Mouse (Mus musculus) CH12.LX (cell line): Measurements from ENCODE around the gene Il31ra. TPM values are rescaled to one million over a fixed set of nuclear protein-coding genes. Genes with fewer than 3 reads are reported as not detected.

Source experiments
- DNase-seq: peaks from one replicate; pipeline ENCODE4 v3.0.0-alpha.2; 2013; ENCODE audit errors: extremely low read depth
- H3K27ac ChIP-seq: 2 replicates; pipeline ENCODE4 v1.5.1; 2012; ENCODE audit warnings: low read depth, mild to moderate bottlenecking, control low read depth, moderate library complexity; ENCODE audit not compliant: insufficient read depth
- H3K27me3 ChIP-seq: replicated peaks from 2 replicates; pipeline ENCODE3; 2012; ENCODE audit warnings: inconsistent platforms
- H3K36me3 ChIP-seq, 2 experiments: replicated peaks in 1 of 2; 2 replicates each; pipeline versions ENCODE3 to v1.6.1; 2012; ENCODE audit warnings: inconsistent platforms in 1 of 2, low read length in 1 of 2, mild to moderate bottlenecking in 1 of 2, mixed read lengths in 1 of 2, moderate library complexity in 1 of 2; ENCODE audit not compliant: control insufficient read depth in 1 of 2, insufficient read depth in 1 of 2
- H3K4me1 ChIP-seq, 2 experiments: 2 replicates each; pipeline ENCODE4 v1.6.1; 2012; ENCODE audit warnings: inconsistent platforms in 1 of 2, moderate library complexity in 1 of 2; ENCODE audit not compliant: insufficient read depth in 2 of 2, control insufficient read depth in 1 of 2
- H3K4me2 ChIP-seq: 2 replicates; pipeline ENCODE4 v1.6.1; 2012; ENCODE audit warnings: low read depth, mild to moderate bottlenecking, control low read depth; ENCODE audit not compliant: poor library complexity, insufficient read depth, severe bottlenecking
- H3K4me3 ChIP-seq, 3 experiments: fragments of 150-350 bp in 1 of 3; sonication (generic) in 1 of 3; replicated peaks in 1 of 3; 2 replicates each; pipeline versions ENCODE3 to v1.5.1; 2011 to 2012; ENCODE audit warnings: low read depth in 2 of 3, low read length in 2 of 3, mild to moderate bottlenecking in 2 of 3, moderate library complexity in 2 of 3, control low read depth in 1 of 3, improper control_type of control experiment in 1 of 3, inconsistent platforms in 1 of 3, mixed read lengths in 1 of 3; ENCODE audit not compliant: poor library complexity in 1 of 3
- H3K79me2 ChIP-seq: replicated peaks from 2 replicates; pipeline ENCODE4 v1.6.1; 2012; ENCODE audit warnings: mild to moderate bottlenecking, moderate library complexity; ENCODE audit not compliant: control insufficient read depth, poor library complexity, insufficient read depth, severe bottlenecking; ENCODE audit errors: extremely low read depth
- H3K9ac ChIP-seq: 2 replicates; pipeline ENCODE4 v1.6.1; 2012; ENCODE audit warnings: low read depth, mild to moderate bottlenecking, control low read depth, moderate library complexity; ENCODE audit not compliant: insufficient read depth
- H3K9me3 ChIP-seq: replicated peaks from 2 replicates; pipeline ENCODE3; 2012; ENCODE audit warnings: low read length, inconsistent platforms, mixed read lengths
- BHLHE40 ChIP-seq: IDR thresholded peaks from 2 replicates; pipeline ENCODE4 v1.6.1; 2011; ENCODE audit warnings: mild to moderate bottlenecking, low read depth, low read length, improper control_type of control experiment
- CHD1 ChIP-seq: IDR thresholded peaks from 2 replicates; pipeline ENCODE4 v1.6.1; 2012; ENCODE audit warnings: low read depth, low read length, improper control_type of control experiment, inconsistent platforms
- CHD2 ChIP-seq: IDR thresholded peaks from 2 replicates; pipeline ENCODE4 v1.6.1; 2011; ENCODE audit warnings: low read length, improper control_type of control experiment
- CTCF ChIP-seq, 2 experiments: IDR thresholded peaks in 1 of 2; conservative IDR thresholded peaks in 1 of 2; 2 replicates each; pipeline ENCODE4 v1.5.1; 2011 to 2012; ENCODE audit warnings: low read depth in 2 of 2, low read length in 2 of 2, improper control_type of control experiment in 1 of 2, inconsistent platforms in 1 of 2, mild to moderate bottlenecking in 1 of 2, moderate library complexity in 1 of 2
- E2F4 ChIP-seq: IDR thresholded peaks from 2 replicates; pipeline ENCODE4 v1.6.1; 2011; ENCODE audit warnings: low read depth, low read length, improper control_type of control experiment; ENCODE audit not compliant: insufficient replicate concordance
- ELF1 ChIP-seq: IDR thresholded peaks from 2 replicates; pipeline ENCODE4 v1.6.1; 2014; ENCODE audit warnings: low read depth, mild to moderate bottlenecking, inconsistent platforms, low read length, improper control_type of control experiment
- EP300 ChIP-seq: IDR thresholded peaks from 2 replicates; pipeline ENCODE4 v1.6.1; 2011; ENCODE audit warnings: low read length, improper control_type of control experiment
- ETS1 ChIP-seq: conservative IDR thresholded peaks from 2 replicates; pipeline ENCODE4 v1.6.1; 2012; ENCODE audit warnings: low read depth, mild to moderate bottlenecking, inconsistent platforms, low read length, improper control_type of control experiment, moderate library complexity
- GABPA ChIP-seq: IDR thresholded peaks from 2 replicates; pipeline ENCODE4 v1.6.1; 2012; ENCODE audit warnings: low read depth, low read length, improper control_type of control experiment, inconsistent platforms; ENCODE audit not compliant: insufficient replicate concordance
- IRF4 ChIP-seq: IDR thresholded peaks from 2 replicates; pipeline ENCODE4 v1.6.1; 2014; ENCODE audit warnings: low read depth, mild to moderate bottlenecking, inconsistent platforms, low read length, improper control_type of control experiment
- JUN ChIP-seq: IDR thresholded peaks from 2 replicates; pipeline ENCODE4 v1.6.1; 2011; ENCODE audit warnings: low read depth, mild to moderate bottlenecking, low read length, improper control_type of control experiment, moderate library complexity; ENCODE audit not compliant: insufficient read depth
- JUND ChIP-seq: conservative IDR thresholded peaks from 2 replicates; pipeline ENCODE4 v1.6.1; 2011; ENCODE audit warnings: low read depth, low read length, improper control_type of control experiment
- MAFK ChIP-seq: IDR thresholded peaks from 2 replicates; pipeline ENCODE4 v1.6.1; 2011; ENCODE audit warnings: low read length, improper control_type of control experiment; ENCODE audit not compliant: insufficient replicate concordance
- MAX ChIP-seq: IDR thresholded peaks from 2 replicates; pipeline ENCODE4 v1.6.1; 2011; ENCODE audit warnings: low read length, improper control_type of control experiment
- MAZ ChIP-seq: IDR thresholded peaks from 2 replicates; pipeline ENCODE4 v1.6.1; 2012; ENCODE audit warnings: low read depth, mild to moderate bottlenecking, inconsistent platforms, low read length, improper control_type of control experiment, moderate library complexity
- MEF2A ChIP-seq: IDR thresholded peaks from 2 replicates; pipeline ENCODE4 v1.6.1; 2014; ENCODE audit warnings: low read depth, mild to moderate bottlenecking, inconsistent platforms, low read length, improper control_type of control experiment, borderline replicate concordance
- MYC ChIP-seq: IDR thresholded peaks from 2 replicates; pipeline ENCODE4 v1.6.1; 2011; ENCODE audit warnings: low read depth, mild to moderate bottlenecking, improper control_type of control experiment, low read length
- NELFE ChIP-seq: IDR thresholded peaks from 2 replicates; pipeline ENCODE4 v1.6.1; 2011; ENCODE audit warnings: low read depth, low read length, improper control_type of control experiment
- NRF1 ChIP-seq: IDR thresholded peaks from 2 replicates; pipeline ENCODE4 v1.6.1; 2014; ENCODE audit warnings: low read depth, mild to moderate bottlenecking, inconsistent platforms, low read length, improper control_type of control experiment, moderate library complexity
- POLR2A ChIP-seq: IDR thresholded peaks from 2 replicates; pipeline ENCODE4 v1.6.1; 2011; ENCODE audit warnings: low read depth, mild to moderate bottlenecking, improper control_type of control experiment, low read length
- POLR2AphosphoS2 ChIP-seq: IDR thresholded peaks from 2 replicates; pipeline ENCODE4 v1.6.1; 2011; ENCODE audit warnings: low read depth, low read length, improper control_type of control experiment
- RCOR1 ChIP-seq: conservative IDR thresholded peaks from 2 replicates; pipeline ENCODE4 v1.6.1; 2012; ENCODE audit warnings: low read depth, mild to moderate bottlenecking, inconsistent platforms, low read length, improper control_type of control experiment
- SIN3A ChIP-seq: IDR thresholded peaks from 2 replicates; pipeline ENCODE4 v1.6.1; 2012; ENCODE audit warnings: low read length, improper control_type of control experiment, inconsistent platforms
- TBP ChIP-seq: conservative IDR thresholded peaks from 2 replicates; pipeline ENCODE4 v1.6.1; 2011; ENCODE audit warnings: low read depth, low read length, improper control_type of control experiment
- TCF12 ChIP-seq: IDR thresholded peaks from 2 replicates; pipeline ENCODE4 v1.6.1; 2014; ENCODE audit warnings: low read depth, mild to moderate bottlenecking, inconsistent platforms, low read length, improper control_type of control experiment
- UBTF ChIP-seq: IDR thresholded peaks from 2 replicates; pipeline ENCODE4 v1.6.1; 2012; ENCODE audit warnings: low read depth, mild to moderate bottlenecking, inconsistent platforms, low read length, improper control_type of control experiment, moderate library complexity
- USF1 ChIP-seq: IDR thresholded peaks from 2 replicates; pipeline ENCODE4 v1.6.1; 2014; ENCODE audit warnings: low read depth, mild to moderate bottlenecking, inconsistent platforms, low read length, improper control_type of control experiment
- USF2 ChIP-seq: conservative IDR thresholded peaks from 2 replicates; pipeline ENCODE4 v1.6.1; 2011; ENCODE audit warnings: low read depth, low read length, improper control_type of control experiment
- ZC3H11A ChIP-seq: IDR thresholded peaks from 2 replicates; pipeline ENCODE4 v1.6.1; 2012; ENCODE audit warnings: low read depth, mild to moderate bottlenecking, inconsistent platforms, low read length, improper control_type of control experiment
- ZKSCAN1 ChIP-seq: IDR thresholded peaks from 2 replicates; pipeline ENCODE4 v1.6.1; 2012; ENCODE audit warnings: low read depth, inconsistent platforms, low read length, improper control_type of control experiment, borderline replicate concordance
- ZMIZ1 ChIP-seq: IDR thresholded peaks from 2 replicates; pipeline ENCODE4 v1.6.1; 2012; ENCODE audit warnings: low read depth, mild to moderate bottlenecking, inconsistent platforms, low read length, improper control_type of control experiment
- ZNF384 ChIP-seq: IDR thresholded peaks from 2 replicates; pipeline ENCODE4 v1.6.1; 2012; ENCODE audit warnings: low read depth, low read length, improper control_type of control experiment, inconsistent platforms
- dilution Hi-C: fragments of 300-500 bp; cut with MboI; formaldehyde crosslinking; loops from 2 replicates; pipeline ENCODE4 v1.14.3; 2020; ENCODE audit warnings: low sequenced_read_pairs; ENCODE audit not compliant: extremely low pct_unique_long_range_greater_than_20kb, extremely low pct_ligation_motif_present
- in situ Hi-C: fragments of 300-500 bp; cut with MboI; formaldehyde crosslinking; loops from 3 replicates; pipeline ENCODE4 v1.14.3; 2019; ENCODE audit warnings: low sequenced_read_pairs, low pct_ligation_motif_present, low pct_unique_long_range_greater_than_20kb, mixed read lengths
- polyA plus RNA-seq: library from polyadenylated mRNA; unstranded; fragments of >175 nt; gene quantifications from 2 replicates; pipeline ENCODE4 v1.2.1, GENCODE M21; 2012; ENCODE audit warnings: low read depth; ENCODE audit not compliant: insufficient read length
- total RNA-seq, 2 experiments: library from RNA; depleted of rRNA; stranded (reverse); fragments of 300-350 nt in 1 of 2; fragments of >200 nt in 1 of 2; gene quantifications; 2 replicates each; pipeline ENCODE4 v1.2.3; 2012 to 2014

Il31ra gene
- total and polyA plus RNA-seq, 3 experiments: not detected

DNA sequence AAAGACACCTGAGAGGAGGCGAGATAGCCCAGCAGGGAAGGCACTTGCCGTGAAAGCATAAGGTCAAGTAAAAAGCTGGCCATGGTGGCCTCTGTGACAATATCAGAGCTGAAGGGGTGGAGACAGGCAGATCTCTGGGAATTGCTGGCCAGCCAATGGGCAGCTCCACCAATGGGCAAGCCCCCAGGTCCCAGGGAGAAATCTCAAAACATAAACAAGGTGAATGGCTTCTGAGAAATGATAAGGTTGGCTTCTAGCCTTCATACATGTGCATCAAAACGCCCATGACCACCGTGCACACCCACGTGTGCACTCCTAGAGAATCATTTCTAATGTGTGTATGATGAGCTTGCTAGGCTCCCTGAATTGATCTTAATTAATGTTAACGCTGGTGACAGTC, 61.9 kb downstream of the Il31ra start:
- Histone ChIP-seq H3K4me2 (no peak overlapping the region), H3K9me3 (no peaks in the 10 kb centered on the region), H3K27me3 (no peaks in the 10 kb centered on the region), H3K27ac (no peak overlapping the region), H3K9ac (no peak overlapping the region)
- DNase-seq: no peak
- dilution Hi-C loops: no loop called here
- TF ChIP-seq USF2 (no peak), ZMIZ1 (no peak), IRF4 (no peak), NRF1 (no peak), MAFK (no peak), POLR2AphosphoS2 (no peak), TBP (no peak), GABPA (no peak), POLR2A (no peak), ZNF384 (no peak), E2F4 (no peak), SIN3A (no peak), ZC3H11A (no peak), MYC (no peak)
- TF ChIP-seq, all 38 proteins: peak for 0
- Histone ChIP-seq H3K4me3 (no peak overlapping the region), H3K79me2 (no peaks in the 10 kb centered on the region), H3K4me1 (peaks cover 3 to 9% of the 10 kb centered on the region in 2 experiments; a peak in 2 of 4 replicates), H3K36me3 (no peaks in the 10 kb centered on the region)
- in situ Hi-C loops: loop anchor here (25.0 kb wide), 1 partner anchor 745 kb away; no protein-coding TSS in a partner anchor

DNA sequence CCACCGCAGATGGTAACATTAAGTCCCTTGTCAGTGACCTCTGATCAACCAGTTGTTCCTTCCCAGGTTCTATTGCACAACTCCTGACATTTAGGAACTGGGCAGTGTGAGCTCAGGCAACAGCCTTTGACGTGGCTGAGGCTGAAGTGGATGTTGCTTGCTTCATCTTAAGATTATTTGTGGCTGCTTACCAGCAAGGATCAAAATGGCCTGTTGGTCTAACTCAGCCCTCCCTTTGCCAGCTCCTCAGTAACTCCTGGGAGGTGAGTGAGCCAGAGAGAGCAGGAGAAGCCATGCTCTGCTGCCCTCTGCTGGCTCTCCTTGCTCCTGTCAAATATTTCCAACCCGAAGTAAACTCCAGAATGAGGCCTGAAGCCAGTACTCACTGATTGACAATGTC, 64.3 kb downstream of the Il31ra start:
- DNase-seq: peak; percentile 77
- Histone ChIP-seq H3K36me3 (no peaks in the 10 kb centered on the region), H3K4me1 (peaks cover 0 to 11% of the 10 kb centered on the region in 2 experiments; a peak in 2 of 4 replicates), H3K4me2 (no peak overlapping the region), H3K9me3 (peaks cover 6% of the 10 kb centered on the region), H3K27me3 (no peaks in the 10 kb centered on the region), H3K27ac (no peak overlapping the region), H3K79me2 (no peaks in the 10 kb centered on the region), H3K4me3 (no peak overlapping the region), H3K9ac (no peak overlapping the region)
- in situ Hi-C loops: loop anchor here (25.0 kb wide), 1 partner anchor 743 kb away; no protein-coding TSS in a partner anchor
- dilution Hi-C loops: no loop called here
- no peak for TF ChIP-seq ZNF384
- no peak for TF ChIP-seq MAX
- no peak for TF ChIP-seq SIN3A
- no peak for TF ChIP-seq EP300
- TF ChIP-seq GABPA: no peak
- no peak for TF ChIP-seq NRF1
- TF ChIP-seq ZMIZ1: no peak
- no peak for TF ChIP-seq POLR2AphosphoS2
- no peak for TF ChIP-seq JUN
- TF ChIP-seq ELF1: no peak
- TF ChIP-seq TCF12: no peak
- TF ChIP-seq RCOR1: no peak
- TF ChIP-seq BHLHE40: no peak
- no peak for TF ChIP-seq CHD1
- no peak for TF ChIP-seq POLR2A
- TF ChIP-seq JUND: no peak
- no peak for TF ChIP-seq USF2
- TF ChIP-seq IRF4: peak; percentile 60; the same call in 1 of the 2 replicates
- TF ChIP-seq NELFE: no peak
- TF ChIP-seq MYC: no peak
- no peak for TF ChIP-seq ZKSCAN1
- TF ChIP-seq UBTF: no peak
- no peak for TF ChIP-seq ETS1
- TF ChIP-seq CTCF (conservative IDR thresholded peaks at IDR 0.05 in 1 of 2, IDR thresholded peaks at IDR 0.05 in 1 of 2; ENCODE audit: low read depth in 2 of 2, low read length in 2 of 2): peak; percentile 73 to 93
- no peak for TF ChIP-seq CHD2
- no peak for TF ChIP-seq MEF2A
- no peak for TF ChIP-seq USF1
- TF ChIP-seq E2F4: no peak
- no peak for TF ChIP-seq MAZ
